In genomic region chr13:38864002-38864401, GRCm38 (mm10) we compare ENCODE assay signal across 23 mouse cellular contexts.
"Had no signal": no experiment of that assay in that cellular context is flagged by ENCODE, and none has a peak within 500 bp of the region (broad histone marks: within the 10 kb centered on the region; RNA-seq: fewer than 3 reads in every experiment).

No protein-coding gene starts in this region.

- H3K4me2 ChIP-seq: lung, embryonic 15.5 days; midbrain, embryonic 12.5 days; neural tube, embryonic 13.5 days; neural tube, embryonic 15.5 days had no signal

- H3K9me3 ChIP-seq: lung, embryonic 15.5 days; midbrain, embryonic 10.5 days; midbrain, embryonic 12.5 days; neural tube, embryonic 13.5 days; neural tube, embryonic 15.5 days had no signal

- H3K36me3 ChIP-seq: lung, embryonic 15.5 days; midbrain, embryonic 10.5 days; midbrain, embryonic 12.5 days; neural tube, embryonic 13.5 days; neural tube, embryonic 15.5 days had no signal

- H3K4me3 ChIP-seq: lung, embryonic 15.5 days; megakaryocyte, embryonic 14.5 days; midbrain, embryonic 10.5 days; midbrain, embryonic 12.5 days; myocyte; neural tube, embryonic 13.5 days; neural tube, embryonic 15.5 days had no signal

- H3K9ac ChIP-seq: liver, postnatal 0 days; lung, embryonic 15.5 days; midbrain, embryonic 12.5 days; neural tube, embryonic 13.5 days; neural tube, embryonic 15.5 days had no signal

- H3K27me3 ChIP-seq: lung, embryonic 15.5 days; megakaryocyte, embryonic 14.5 days; midbrain, embryonic 12.5 days; neural tube, embryonic 13.5 days; neural tube, embryonic 15.5 days had no signal

- H3K4me1 ChIP-seq: lung, embryonic 15.5 days; megakaryocyte, embryonic 14.5 days; midbrain, embryonic 10.5 days; midbrain, embryonic 12.5 days; neural tube, embryonic 13.5 days; neural tube, embryonic 15.5 days had no signal

- H3K27ac ChIP-seq: lung, embryonic 15.5 days; macrophage; midbrain, embryonic 10.5 days; midbrain, embryonic 12.5 days; neural tube, embryonic 13.5 days; neural tube, embryonic 15.5 days had no signal

- ATAC-seq: liver, postnatal 0 days; lung, postnatal 0 days; midbrain, embryonic 16.5 days had no signal

- DNase-seq: liver, postnatal 0 days; lung, adult 2 months; lung, postnatal 14 days; lung, postnatal 36 days; midbrain, embryonic 14.5 days; retina, postnatal 1 day; right cerebral cortex, adult 18-20 months; right cerebral cortex, postnatal 25 days; right cerebral cortex, postnatal 4 days; spleen, adult 18-20 months; thymus, adult 2 months; thymus, postnatal 25 days; thymus, postnatal 4 days had no signal
